Mouse (Mus musculus): ENCODE measurements at regions not wholly inside any gene's neighbourhood (a gene's known extent, or its start where the extent isn't known, plus 50 kb on each side); places are given as distances from the start of the nearest gene placed in this dataset.

DNA sequence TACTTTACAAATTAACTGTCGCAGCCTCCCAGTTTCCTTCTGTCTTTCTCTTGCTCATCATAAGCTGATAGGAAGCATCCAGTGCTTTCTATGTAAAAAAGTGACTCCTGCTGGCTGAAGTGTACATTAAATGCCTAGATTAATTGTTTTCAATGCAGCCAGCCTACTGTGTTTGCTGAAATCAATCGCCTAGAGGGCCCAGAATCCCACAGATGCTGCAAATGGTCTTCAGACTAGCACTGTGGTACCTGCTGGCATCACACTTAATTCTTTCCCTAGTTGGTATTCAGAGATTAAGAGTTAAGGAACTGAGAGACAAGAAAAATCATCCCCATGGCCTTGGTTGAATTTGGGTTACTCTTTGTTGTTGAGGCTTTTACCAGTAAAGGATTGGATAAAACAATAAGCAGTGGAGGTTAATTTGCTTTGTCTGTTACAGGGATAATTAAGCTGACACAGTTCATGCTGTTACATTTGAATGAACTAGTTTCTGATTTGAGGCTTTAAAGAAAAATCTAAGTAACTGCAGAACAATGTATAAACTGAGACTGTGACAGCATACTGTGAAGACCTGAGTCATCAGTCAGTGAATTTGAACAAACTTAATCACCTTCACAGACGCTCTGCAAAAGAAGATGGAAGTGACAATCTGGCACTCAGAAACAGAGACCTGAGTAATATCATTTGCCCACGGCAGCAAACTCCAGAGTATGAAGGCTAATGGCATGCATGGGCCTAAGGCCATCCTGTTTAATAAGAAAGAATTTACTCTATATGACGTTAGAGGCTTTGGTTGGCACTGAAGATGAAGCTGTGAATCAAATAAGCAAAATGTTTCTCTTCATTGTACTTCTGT is 339.0 kb upstream of the Ddi1 start:
- no peak for DNase-seq (ENCODE audit: low spot score in 2 of 2)
